Mouse (Mus musculus): ENCODE measurements around the gene Gjb3.

Gjb3 gene

GRCm38 (mm10) chr4:127334870-127335504, 4.3 kb upstream of the Gjb3 start:
- DNase-seq, result no peak

GRCm38 (mm10) chr4:127331171-127331570, 527 bp upstream of the Gjb3 start:
- no peak for DNase-seq

- no peak for DNase-seq
Observed at GRCm38 (mm10) chr4:127329751-127330150, 893 bp downstream of the Gjb3 start.

GRCm38 (mm10) chr4:127329046-127329445, 1.6 kb downstream of the Gjb3 start:
- DNase-seq, result no peak

- DNase-seq, result no peak
Observed at GRCm38 (mm10) chr4:127328378-127328777, 2.3 kb downstream of the Gjb3 start.

- no peak for DNase-seq
Observed at GRCm38 (mm10) chr4:127327749-127328148, 2.9 kb downstream of the Gjb3 start.

- DNase-seq, result no peak
Observed at GRCm38 (mm10) chr4:127327258-127327657, 3.4 kb downstream of the Gjb3 start.

- DNase-seq, result no peak
Observed at GRCm38 (mm10) chr4:127325276-127325675, 5.4 kb downstream of the Gjb3 start.

GRCm38 (mm10) chr4:127324759-127325158, 5.9 kb downstream of the Gjb3 start:
- peak; percentile 74 for DNase-seq

- no peak for DNase-seq
Observed at GRCm38 (mm10) chr4:127324296-127324695, 6.3 kb downstream of the Gjb3 start.

GRCm38 (mm10) chr4:127323651-127324050, 7.0 kb downstream of the Gjb3 start:
- DNase-seq, result no peak

GRCm38 (mm10) chr4:127319613-127320012, 11.0 kb downstream of the Gjb3 start:
- peak; percentile 60 for DNase-seq

- no peak for DNase-seq
Observed at GRCm38 (mm10) chr4:127317143-127317542, 13.5 kb downstream of the Gjb3 start.

GRCm38 (mm10) chr4:127315753-127316152, 14.9 kb downstream of the Gjb3 start:
- no peak for DNase-seq

- DNase-seq, result no peak
Observed at GRCm38 (mm10) chr4:127314585-127314984, 16.1 kb downstream of the Gjb3 start.

- DNase-seq, result peak; percentile 71
Observed at GRCm38 (mm10) chr4:127313861-127314260, 16.8 kb downstream of the Gjb3 start, which contains the start of gene Gja4. Gja4 (minus strand) TSS chr4:127314039.

GRCm38 (mm10) chr4:127312349-127312748, 18.3 kb downstream of the Gjb3 start:
- DNase-seq, result no peak

- DNase-seq, result no peak
Observed at GRCm38 (mm10) chr4:127311561-127311960, 19.1 kb downstream of the Gjb3 start.

- no peak for DNase-seq
Observed at GRCm38 (mm10) chr4:127306915-127307314, 23.7 kb downstream of the Gjb3 start.

GRCm38 (mm10) chr4:127303796-127304195, 26.8 kb downstream of the Gjb3 start:
- DNase-seq, result no peak

GRCm38 (mm10) chr4:127300503-127300902, 30.1 kb downstream of the Gjb3 start:
- no peak for DNase-seq

- no peak for DNase-seq
Observed at GRCm38 (mm10) chr4:127292631-127293030, 38.0 kb downstream of the Gjb3 start.

- no peak for DNase-seq
Observed at GRCm38 (mm10) chr4:127289039-127289548, 41.5 kb downstream of the Gjb3 start.

GRCm38 (mm10) chr4:127286907-127287306, 43.7 kb downstream of the Gjb3 start:
- DNase-seq, result no peak

GRCm38 (mm10) chr4:127279241-127279640, 51.4 kb downstream of the Gjb3 start:
- no peak for DNase-seq

Measured in right cerebral cortex, adult 18-20 months (tissue).